Mouse (Mus musculus) stomach, embryonic 14.5 days (tissue): ENCODE data around the gene Ctdspl. TPM values are rescaled to one million over a fixed set of nuclear protein-coding genes. Genes with fewer than 3 reads are reported as not detected.

Experiments
- ATAC-seq: fragments of 200-750 bp; cut with Nextera tagmentation; 2 replicates; pipeline ENCODE4 v1.8.0; 2017; ENCODE audit warnings: low read depth, moderate TSS enrichment; ENCODE audit not compliant: insufficient number of reproducible peaks, insufficient read depth, low FRiP score
- H3K27ac ChIP-seq: fragments of 300-500 bp; sonication (generic); 2 replicates; pipeline ENCODE4 v1.5.1; 2014; ENCODE audit warnings: mild to moderate bottlenecking, low read length, moderate library complexity, mixed read lengths
- H3K27me3 ChIP-seq: fragments of 300-500 bp; sonication (generic); 2 replicates; pipeline ENCODE4 v1.6.1; 2014; ENCODE audit warnings: low read length, control low read depth, mixed read lengths; ENCODE audit not compliant: control insufficient read depth, insufficient read depth
- H3K36me3 ChIP-seq: fragments of 300-500 bp; sonication (generic); 2 replicates; pipeline ENCODE4 v1.6.1; 2014; ENCODE audit warnings: mild to moderate bottlenecking, control low read depth, low read length, moderate library complexity, mixed read lengths; ENCODE audit not compliant: control insufficient read depth, insufficient read depth
- H3K4me1 ChIP-seq: fragments of 300-500 bp; sonication (generic); 2 replicates; pipeline ENCODE4 v1.6.1; 2014; ENCODE audit warnings: low read length, control low read depth, mixed read lengths; ENCODE audit not compliant: control insufficient read depth, insufficient read depth
- H3K4me2 ChIP-seq: fragments of 300-500 bp; sonication (generic); replicated peaks from 2 replicates; pipeline ENCODE4 v1.6.1; 2014; ENCODE audit warnings: low read depth, low read length, control low read depth
- H3K4me3 ChIP-seq: fragments of 300-500 bp; sonication (generic); 2 replicates; pipeline ENCODE4 v1.5.1; 2014; ENCODE audit warnings: low read depth, low read length, control low read depth
- H3K9ac ChIP-seq: fragments of 300-500 bp; sonication (generic); replicated peaks from 2 replicates; pipeline ENCODE4 v1.6.1; 2014; ENCODE audit warnings: low read depth, mild to moderate bottlenecking, control low read depth, low read length, moderate library complexity, mixed read lengths
- H3K9me3 ChIP-seq: fragments of 300-500 bp; sonication (generic); 2 replicates; pipeline ENCODE4 v1.6.1; 2016; ENCODE audit warnings: low read depth, low read length, control low read depth; ENCODE audit not compliant: control insufficient read depth
- WGBS: fragments of 180-500 bp; shearing (Covaris S2); extraction: QIAGEN DNeasy Blood & Tissue Kit; methylation state at CpG from one replicate; pipeline ENCODE4 v1.1.7; 2014; 5-methylcytosine and 5-hydroxymethylcytosine counted together
- polyA plus RNA-seq: library from polyadenylated mRNA; unstranded; fragments of >200 nt; fragmentation: Nextera tagmentation; extraction: Ambion mirVana; gene quantifications from 2 replicates; pipeline ENCODE4 v1.2.1, GENCODE M21; 2014

Gene Ctdspl
- polyA plus RNA-seq, 1 experiment from 2014 or later, result 26.7 TPM

GRCm38 (mm10) chr9:119048182-119048903 is 122.1 kb downstream of the Ctdspl start:
- H3K4me2 ChIP-seq, result no peak overlapping the region
- no peak overlapping the region for H3K9ac ChIP-seq
- H3K4me3 ChIP-seq, result no peak overlapping the region
- no peaks in the 10 kb centered on the region for H3K9me3 ChIP-seq
- no peaks in the 10 kb centered on the region; the same call in 1 of the 2 replicates for H3K36me3 ChIP-seq
- peaks cover 17% of the 10 kb centered on the region; the same call in 1 of the 2 replicates for H3K4me1 ChIP-seq
- H3K27ac ChIP-seq, result no peak overlapping the region
- WGBS, result 66% methylated on average over 11 of the region's 11 CpGs
- no peak for ATAC-seq
- H3K27me3 ChIP-seq, result no peaks in the 10 kb centered on the region

GRCm38 (mm10) chr9:119051158-119051557 is 124.9 kb downstream of the Ctdspl start:
- Histone ChIP-seq H3K4me3 (no peak overlapping the region), H3K27me3 (no peaks in the 10 kb centered on the region), H3K9ac (no peak overlapping the region), H3K36me3 (no peaks in the 10 kb centered on the region), H3K4me2 (no peak overlapping the region), H3K9me3 (no peaks in the 10 kb centered on the region), H3K4me1 (peaks cover 20% of the 10 kb centered on the region; the same call in 1 of the 2 replicates), H3K27ac (no peak overlapping the region)
- WGBS, result 73% methylated on average over 2 of the region's 2 CpGs
- no peak for ATAC-seq

GRCm38 (mm10) chr9:119052154-119052944 is 126.1 kb downstream of the Ctdspl start, which contains the start of gene Vill:
Gene Vill, plus strand, starts transcription at chr9:119052778.
- Histone ChIP-seq H3K4me1 (peaks cover 20% of the 10 kb centered on the region; the same call in 1 of the 2 replicates), H3K36me3 (no peaks in the 10 kb centered on the region), H3K4me2 (peak within 1 kb of the TSS; percentile 51), H3K9ac (peak within 1 kb of the TSS; percentile 31; the same call in 1 of the 2 replicates), H3K9me3 (no peaks in the 10 kb centered on the region), H3K4me3 (peak within 1 kb of the TSS; percentile 38), H3K27me3 (no peaks in the 10 kb centered on the region), H3K27ac (peak within 1 kb of the TSS; percentile 13; the same call in 1 of the 2 replicates)
- 12% methylated on average over 22 of the region's 22 CpGs for WGBS
- peak; percentile 92 for ATAC-seq

- peak overlapping the region; percentile 51; the same call in 1 of the 2 replicates for H3K4me2 ChIP-seq
- H3K27me3 ChIP-seq, result no peaks in the 10 kb centered on the region
- no peak overlapping the region for H3K9ac ChIP-seq
- ATAC-seq, result peak; percentile 69; the same call in 1 of the 2 replicates
- 61% methylated on average over 9 of the region's 9 CpGs for WGBS
- peak overlapping the region; percentile 33; the same call in 1 of the 2 replicates for H3K27ac ChIP-seq
- no peaks in the 10 kb centered on the region for H3K36me3 ChIP-seq
- H3K9me3 ChIP-seq, result no peaks in the 10 kb centered on the region
- H3K4me1 ChIP-seq, result peaks cover 20% of the 10 kb centered on the region; the same call in 1 of the 2 replicates
- peak overlapping the region; percentile 38; the same call in 1 of the 2 replicates for H3K4me3 ChIP-seq
Measured at GRCm38 (mm10) chr9:119053964-119054576, 127.8 kb downstream of the Ctdspl start.

GRCm38 (mm10) chr9:119055336-119055735 is 129.1 kb downstream of the Ctdspl start:
- WGBS, result 65% methylated on average over 4 of the region's 4 CpGs
- Histone ChIP-seq H3K9me3 (no peaks in the 10 kb centered on the region), H3K36me3 (no peaks in the 10 kb centered on the region), H3K4me3 (no peak overlapping the region), H3K27me3 (no peaks in the 10 kb centered on the region), H3K27ac (no peak overlapping the region), H3K4me1 (peaks cover 20% of the 10 kb centered on the region; the same call in 1 of the 2 replicates), H3K9ac (no peak overlapping the region), H3K4me2 (no peak overlapping the region)
- no peak for ATAC-seq

- Histone ChIP-seq H3K4me1 (peaks cover 4% of the 10 kb centered on the region; the same call in 1 of the 2 replicates), H3K9ac (no peak overlapping the region), H3K4me2 (no peak overlapping the region), H3K9me3 (no peaks in the 10 kb centered on the region), H3K36me3 (no peaks in the 10 kb centered on the region), H3K27me3 (no peaks in the 10 kb centered on the region), H3K4me3 (no peak overlapping the region), H3K27ac (no peak overlapping the region)
- WGBS, result 76% methylated on average over 7 of the region's 7 CpGs
- ATAC-seq, result no peak
Measured at GRCm38 (mm10) chr9:119058245-119058644, 132.0 kb downstream of the Ctdspl start.

- ATAC-seq, result no peak
- Histone ChIP-seq H3K9me3 (no peaks in the 10 kb centered on the region), H3K4me1 (no peaks in the 10 kb centered on the region), H3K27me3 (no peaks in the 10 kb centered on the region), H3K36me3 (no peaks in the 10 kb centered on the region), H3K27ac (no peak overlapping the region), H3K9ac (no peak overlapping the region), H3K4me3 (no peak overlapping the region), H3K4me2 (no peak overlapping the region)
- 89% methylated on average over 10 of the region's 10 CpGs for WGBS
Measured at GRCm38 (mm10) chr9:119060701-119061100, 134.4 kb downstream of the Ctdspl start.

GRCm38 (mm10) chr9:119063036-119063644 is 136.9 kb downstream of the Ctdspl start:
- H3K4me2 ChIP-seq, result no peak overlapping the region
- no peaks in the 10 kb centered on the region for H3K9me3 ChIP-seq
- H3K9ac ChIP-seq, result no peak overlapping the region
- no peak for ATAC-seq
- no peak overlapping the region for H3K27ac ChIP-seq
- H3K4me1 ChIP-seq, result no peaks in the 10 kb centered on the region
- H3K4me3 ChIP-seq, result no peak overlapping the region
- no peaks in the 10 kb centered on the region for H3K27me3 ChIP-seq
- 37% methylated on average over 19 of the region's 19 CpGs for WGBS
- H3K36me3 ChIP-seq, result no peaks in the 10 kb centered on the region
